Mouse (Mus musculus) stomach, postnatal 0 days (tissue): Measurements from ENCODE around the gene Zfp459.
"Not testable (repeated sequence)": the region's sequence is repeated elsewhere in the genome, so short reads cannot be mapped to it uniquely, and the experiment has no call there.

Experiments used
- CTCF ChIP-seq: IDR thresholded peaks from 2 replicates; pipeline ENCODE4 v1.5.1; 2016; ENCODE audit warnings: antibody characterized with exemption, low read depth, mild to moderate bottlenecking, moderate library complexity
- EP300 ChIP-seq: optimal IDR thresholded peaks from 2 replicates; pipeline ENCODE3; 2016; ENCODE audit warnings: antibody characterized with exemption

DNA sequence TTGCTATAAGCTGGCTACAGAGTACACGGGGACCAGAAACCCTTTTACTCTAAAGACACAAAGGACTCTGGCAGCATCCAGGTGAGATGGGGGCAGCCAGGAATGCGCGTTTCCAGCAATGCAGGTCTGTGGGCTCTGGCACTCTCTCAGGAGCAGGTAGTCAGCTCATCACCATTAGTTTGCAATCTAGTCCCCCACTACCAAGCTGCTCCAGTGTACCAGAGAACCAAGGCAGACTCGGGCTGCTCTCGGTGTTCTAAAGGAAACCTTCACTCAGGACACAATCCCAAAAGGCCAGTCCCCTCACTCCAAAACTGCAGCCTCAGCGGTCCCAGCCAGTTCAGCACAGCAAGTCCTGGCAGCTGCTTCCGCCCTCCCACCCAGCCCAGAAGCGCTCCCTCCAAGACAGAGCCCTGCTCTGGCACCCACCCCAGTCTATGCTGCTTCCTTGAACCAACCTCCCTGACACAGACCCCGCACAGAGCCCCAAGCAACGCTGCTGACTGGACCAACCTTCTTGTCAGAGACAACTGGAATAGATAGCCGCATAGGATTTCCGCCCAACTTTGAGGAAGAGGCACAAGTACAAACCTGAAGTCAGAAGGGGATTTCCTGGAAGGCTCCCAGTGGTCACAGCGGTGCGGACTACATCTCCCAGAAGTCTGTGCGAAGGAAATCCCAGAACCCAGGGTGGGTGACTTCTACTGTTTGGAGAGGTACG, 21.9 kb downstream of the Zfp459 start, which contains the start of gene Zfp429:
- not testable (repeated sequence) for TF ChIP-seq CTCF, EP300
